Mouse (Mus musculus) G1E (cell line): ENCODE measurements at regions not wholly inside any gene's neighbourhood (a gene's known extent, or its start where the extent isn't known, plus 50 kb on each side); places are given as distances from the start of the nearest gene placed in this dataset.

ENCODE experiments used
- ATAC-seq: 2 replicates; pipeline ENCODE4 v1.8.0; 2016; ENCODE audit warnings: mild to moderate bottlenecking; ENCODE audit not compliant: insufficient number of reproducible peaks, poor library complexity, low FRiP score, severe bottlenecking; ENCODE audit errors: extremely low read depth
- DNase-seq: peaks from one replicate; pipeline ENCODE4 v3.0.0; 2012; ENCODE audit warnings: low spot score
- H3K27me3 ChIP-seq: 2 replicates; pipeline ENCODE4 v1.6.1; 2012; ENCODE audit warnings: mild to moderate bottlenecking, low read length, inconsistent platforms; ENCODE audit not compliant: insufficient read depth
- H3K36me3 ChIP-seq: replicated peaks from 2 replicates; pipeline ENCODE3; 2012; ENCODE audit warnings: mild to moderate bottlenecking, inconsistent platforms
- H3K4me1 ChIP-seq: 2 replicates; pipeline ENCODE4 v1.6.1; 2012; ENCODE audit warnings: low read depth, low read length, inconsistent platforms, mixed read lengths; ENCODE audit not compliant: insufficient read depth
- H3K4me3 ChIP-seq: 2 replicates; pipeline ENCODE4 v1.5.1; 2012; ENCODE audit warnings: low read depth, mild to moderate bottlenecking, inconsistent platforms, low read length, moderate library complexity, mixed read lengths
- H3K9me3 ChIP-seq: replicated peaks from 2 replicates; pipeline ENCODE4 v1.6.1; 2012; ENCODE audit warnings: inconsistent platforms
- CTCF ChIP-seq: IDR thresholded peaks from 2 replicates; pipeline ENCODE4 v1.5.1; 2012; ENCODE audit warnings: low read depth, low read length, inconsistent platforms, mixed read lengths
- GATA1 ChIP-seq: IDR thresholded peaks from 2 replicates; pipeline ENCODE4 v1.6.1; 2012; ENCODE audit warnings: borderline replicate concordance, low read length, inconsistent platforms, mixed read lengths
- GATA2 ChIP-seq: IDR thresholded peaks from 2 replicates; pipeline ENCODE4 v1.6.1; 2012; ENCODE audit warnings: low read depth, low read length, inconsistent platforms, borderline replicate concordance
- POLR2AphosphoS5 ChIP-seq: IDR thresholded peaks from 2 replicates; pipeline ENCODE4 v1.6.1; 2012; ENCODE audit warnings: low read depth, low read length, inconsistent platforms; ENCODE audit not compliant: insufficient replicate concordance
- TAL1 ChIP-seq: conservative IDR thresholded peaks from 2 replicates; pipeline ENCODE4 v1.6.1; 2012; ENCODE audit warnings: low read depth, low read length, inconsistent platforms, mixed read lengths

DNA sequence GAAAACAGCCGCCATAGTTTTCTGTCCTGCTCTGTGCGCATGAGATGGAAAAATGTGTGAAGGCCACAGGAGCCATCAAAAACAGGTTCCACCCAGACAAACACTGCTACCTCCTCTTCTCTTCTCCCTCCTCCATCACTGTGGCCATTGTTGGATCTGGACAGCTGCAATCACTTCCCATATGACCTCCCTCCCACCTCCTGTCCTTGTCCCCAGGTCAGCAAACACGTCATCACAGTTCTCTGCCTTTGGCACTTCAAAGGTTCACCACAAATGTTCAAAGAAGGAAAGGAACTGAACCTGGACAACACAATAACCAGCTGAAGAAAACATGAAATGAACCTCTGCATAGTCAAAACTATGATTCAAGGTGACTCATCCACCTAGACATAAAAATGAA, 220.2 kb upstream of the Il12b start:
- H3K27me3 ChIP-seq = no peaks in the 10 kb centered on the region

DNA sequence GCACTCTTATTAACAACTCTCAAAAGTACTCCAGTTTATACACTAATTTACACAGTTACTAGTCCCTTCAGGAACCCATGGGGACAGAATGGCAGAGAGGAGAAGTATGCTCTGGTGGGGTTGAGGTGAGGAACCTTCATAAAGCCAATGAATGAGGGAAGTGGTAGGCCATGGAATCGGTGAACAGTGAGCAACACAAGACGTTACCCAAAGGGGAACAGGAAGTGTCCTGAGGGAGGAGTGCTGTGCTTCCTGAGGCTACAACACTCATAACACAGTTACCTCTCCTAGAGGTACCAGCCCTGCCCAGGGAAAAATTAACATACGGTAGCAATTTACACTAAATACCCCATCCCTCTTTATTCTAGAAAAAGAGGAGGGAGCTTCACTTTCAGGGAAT, 216.0 kb upstream of the Il12b start:
- no peak for DNase-seq
- Histone ChIP-seq H3K4me3 (no peak overlapping the region), H3K9me3 (no peaks in the 10 kb centered on the region), H3K27me3 (no peaks in the 10 kb centered on the region), H3K36me3 (no peaks in the 10 kb centered on the region), H3K4me1 (no peaks in the 10 kb centered on the region)
- TF ChIP-seq CTCF (no peak), POLR2AphosphoS5 (no peak), GATA2 (no peak), TAL1 (no peak), GATA1 (no peak)
- ATAC-seq = no peak

More for the DNA sequence above, 220.2 kb upstream of the Il12b start:
- no peaks in the 10 kb centered on the region for H3K9me3 ChIP-seq
- H3K4me1 ChIP-seq = no peaks in the 10 kb centered on the region
- DNase-seq = no peak
- TF ChIP-seq POLR2AphosphoS5 (no peak), CTCF (no peak), TAL1 (no peak), GATA1 (no peak), GATA2 (no peak)
- ATAC-seq = no peak
- no peak overlapping the region for H3K4me3 ChIP-seq
- H3K36me3 ChIP-seq = no peaks in the 10 kb centered on the region

DNA sequence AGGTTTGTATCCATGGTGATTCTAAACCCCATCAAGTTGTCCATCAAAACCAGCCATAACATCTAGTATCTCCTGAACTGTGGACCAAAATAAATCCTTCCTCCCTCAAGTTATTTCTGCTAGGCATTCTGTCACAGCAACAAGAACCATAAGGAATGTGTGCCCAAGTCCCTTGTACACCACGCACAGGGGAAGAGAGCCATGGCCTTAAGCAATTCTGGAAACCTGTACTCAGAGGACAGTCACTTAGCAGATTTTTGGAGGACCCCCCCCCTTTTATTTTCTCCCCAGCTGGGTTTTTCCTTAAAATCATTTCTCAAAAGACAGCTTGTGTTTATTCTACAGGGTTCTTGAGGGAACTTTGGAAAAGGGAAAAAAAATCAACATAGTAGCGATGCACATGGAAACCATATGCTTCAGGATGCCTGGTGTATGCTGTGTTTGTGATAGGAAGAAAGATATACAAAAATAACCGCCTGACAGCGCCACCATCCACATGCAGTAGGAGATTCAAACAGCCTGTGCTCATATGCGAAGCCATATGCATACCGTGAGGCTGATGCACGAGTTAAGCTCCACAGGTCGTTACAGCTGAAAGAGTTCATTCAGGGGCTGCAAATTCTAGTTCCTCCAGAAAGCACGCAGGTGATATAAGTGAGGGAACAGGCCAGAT, 214.5 kb upstream of the Il12b start:
- Histone ChIP-seq H3K9me3 (no peaks in the 10 kb centered on the region), H3K27me3 (no peaks in the 10 kb centered on the region), H3K4me3 (no peak overlapping the region), H3K4me1 (no peaks in the 10 kb centered on the region), H3K36me3 (no peaks in the 10 kb centered on the region)
- ATAC-seq (no peak), DNase-seq (no peak)
- no peak for TF ChIP-seq CTCF
- no peak for TF ChIP-seq GATA1
- TF ChIP-seq TAL1 = no peak
- TF ChIP-seq POLR2AphosphoS5 = no peak
- TF ChIP-seq GATA2 = no peak

DNA sequence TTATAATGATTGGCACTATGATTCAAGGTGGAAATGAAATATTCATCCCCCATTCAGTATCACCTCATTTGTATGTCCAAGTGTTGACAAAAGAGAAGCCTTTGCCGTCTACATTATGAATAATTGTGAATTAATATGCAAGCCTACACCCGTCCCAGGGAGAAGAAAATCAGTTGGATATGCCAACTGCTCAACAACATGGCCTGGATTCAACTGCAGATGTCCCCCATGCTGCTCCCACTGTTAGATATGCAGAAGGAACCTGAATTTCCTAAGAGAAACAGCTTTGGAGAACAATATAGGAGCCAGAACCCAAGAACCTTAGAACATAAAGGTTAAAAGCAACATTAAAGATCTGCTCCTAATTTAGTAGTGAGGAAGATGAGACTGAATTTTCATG, 211.7 kb upstream of the Il12b start:
- H3K9me3 ChIP-seq = no peaks in the 10 kb centered on the region

DNA sequence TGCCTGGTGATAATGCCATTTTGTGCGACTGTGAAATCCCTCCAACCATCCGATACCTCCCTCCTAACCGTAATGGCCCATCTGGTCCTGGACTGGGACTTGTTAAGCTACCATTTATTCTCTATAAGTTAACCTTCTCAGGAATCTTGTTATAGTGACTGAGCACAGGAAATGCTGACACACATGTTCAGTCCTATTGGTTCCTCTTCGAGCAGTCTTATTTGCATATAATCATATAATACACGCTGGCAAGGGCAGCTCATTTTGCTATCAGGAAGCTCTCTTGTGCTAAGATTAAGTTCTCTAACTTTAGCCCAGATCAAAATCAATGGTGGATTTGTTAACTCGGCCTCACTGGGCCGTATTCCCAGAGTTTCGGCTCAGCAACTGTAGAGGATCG, 206.1 kb upstream of the Il12b start:
- ATAC-seq = no peak
- Histone ChIP-seq H3K9me3 (no peaks in the 10 kb centered on the region), H3K4me1 (no peaks in the 10 kb centered on the region), H3K4me3 (no peak overlapping the region), H3K27me3 (no peaks in the 10 kb centered on the region), H3K36me3 (no peaks in the 10 kb centered on the region)
- no peak for TF ChIP-seq TAL1
- no peak for TF ChIP-seq GATA1
- no peak for TF ChIP-seq GATA2
- no peak for TF ChIP-seq POLR2AphosphoS5
- TF ChIP-seq CTCF = no peak
- no peak for DNase-seq

More for the DNA sequence above, 211.7 kb upstream of the Il12b start:
- no peak for ATAC-seq
- no peaks in the 10 kb centered on the region for H3K27me3 ChIP-seq
- no peak overlapping the region for H3K4me3 ChIP-seq
- no peaks in the 10 kb centered on the region for H3K4me1 ChIP-seq
- H3K36me3 ChIP-seq = no peaks in the 10 kb centered on the region
- DNase-seq = no peak
- TF ChIP-seq POLR2AphosphoS5 = no peak

DNA sequence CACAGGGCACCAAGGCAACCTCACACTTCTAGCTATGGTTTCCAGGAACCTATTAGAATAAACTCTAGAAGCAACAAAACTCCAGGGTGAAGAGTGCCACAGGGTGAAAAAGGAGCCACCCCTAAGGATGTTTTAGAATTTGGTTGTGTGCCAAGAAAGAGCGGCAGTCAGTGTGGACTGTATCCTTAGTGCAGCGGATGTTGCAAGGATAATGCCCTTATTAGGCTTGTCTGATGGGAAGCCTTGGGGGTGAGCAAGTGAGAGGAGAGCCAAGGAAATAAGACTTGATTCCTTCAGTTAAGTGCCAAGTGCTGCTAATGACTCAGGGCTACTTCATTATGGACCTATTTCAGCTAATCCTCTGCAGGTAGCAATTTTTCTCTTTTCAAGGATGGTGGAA, 197.1 kb upstream of the Il12b start:
- Histone ChIP-seq H3K27me3 (no peaks in the 10 kb centered on the region), H3K9me3 (no peaks in the 10 kb centered on the region)
- ATAC-seq = no peak

DNA sequence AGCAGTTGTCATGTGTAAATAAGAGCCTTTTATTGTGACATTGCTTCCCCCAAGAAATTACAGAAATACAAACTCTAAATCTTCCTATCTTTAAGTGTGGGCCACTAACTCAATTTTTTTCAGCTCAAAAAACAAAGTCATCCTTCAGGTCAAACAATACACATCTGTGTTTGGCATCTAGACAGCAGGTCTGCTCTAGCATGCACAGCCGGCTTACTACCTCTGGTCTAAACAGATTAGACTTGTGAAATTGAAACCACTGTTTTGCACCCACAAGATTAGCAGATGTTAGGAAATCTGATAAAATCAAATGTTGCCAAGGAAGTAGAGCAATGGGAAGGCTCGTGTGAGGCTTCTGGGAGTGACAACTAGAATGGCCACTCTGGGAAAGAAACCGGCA, 195.5 kb upstream of the Il12b start:
- ATAC-seq (no peak), DNase-seq (no peak)
- TF ChIP-seq GATA1 (no peak), CTCF (no peak), GATA2 (no peak), TAL1 (no peak), POLR2AphosphoS5 (no peak)
- H3K27me3 ChIP-seq = no peaks in the 10 kb centered on the region
- no peaks in the 10 kb centered on the region for H3K36me3 ChIP-seq
- H3K4me1 ChIP-seq = no peaks in the 10 kb centered on the region
- no peak overlapping the region for H3K4me3 ChIP-seq
- no peaks in the 10 kb centered on the region for H3K9me3 ChIP-seq

More for the DNA sequence above, 197.1 kb upstream of the Il12b start:
- H3K36me3 ChIP-seq = no peaks in the 10 kb centered on the region
- H3K4me1 ChIP-seq = no peaks in the 10 kb centered on the region
- no peak for DNase-seq
- TF ChIP-seq POLR2AphosphoS5 (no peak), GATA2 (no peak), CTCF (no peak), GATA1 (no peak), TAL1 (no peak)
- no peak overlapping the region for H3K4me3 ChIP-seq
